Comparison of ENCODE assay signal across 9 mouse cellular contexts in genomic region chr5:112255426-112255825, GRCm38 (mm10). TPM values are rescaled to one million over a fixed set of nuclear protein-coding genes. Genes with fewer than 3 reads are reported as not detected.
DNase-seq lines count a peak whose midpoint lies in the region; ATAC-seq and TF ChIP-seq lines count a peak whose summit lies in the region.
"Had no signal": no experiment of that assay in that cellular context is flagged by ENCODE, and none has a peak within 500 bp of the region (broad histone marks: within the 10 kb centered on the region; RNA-seq: fewer than 3 reads in every experiment).

Crybb1 (plus strand) TSS chr5:112255815.

- DNase-seq in lung, postnatal 10 days, result peak; percentile 69
- no peak for DNase-seq in lung, postnatal 0 days (ENCODE audit: low spot score)
- peak; percentile 87 for DNase-seq in cerebellum, adult 11 months
- peak; percentile 79 to 80 for DNase-seq in gastrocnemius, adult 8-10 months (ENCODE audit: low spot score in 2 of 2)
- peak; percentile 57 to 72 for DNase-seq in kidney, postnatal 25 days
- DNase-seq in ovary, postnatal 10 days (ENCODE audit: low spot score), result peak; percentile 21
- DNase-seq in retina, embryonic 14.5 days (ENCODE audit: low spot score), result no peak
- DNase-seq in midbrain, embryonic 11.5 days (ENCODE audit: low spot score, missing footprints), result no peak

- H3K27ac ChIP-seq in lung, postnatal 0 days (ENCODE audit: low read length), result no peak within 1 kb of the TSS
- H3K27ac ChIP-seq in midbrain, embryonic 11.5 days (ENCODE audit: low read depth, low read length), result no peak within 1 kb of the TSS
- H3K27ac ChIP-seq: midbrain, embryonic 12.5 days had no signal

- H3K36me3 ChIP-seq in lung, postnatal 0 days (ENCODE audit: insufficient read depth, low read length), result no peaks in the 10 kb centered on the region
- H3K36me3 ChIP-seq in midbrain, embryonic 11.5 days (ENCODE audit: control insufficient read depth, insufficient read depth, low read length), result no peaks in the 10 kb centered on the region
- H3K36me3 ChIP-seq: midbrain, embryonic 12.5 days had no signal

- no peak within 1 kb of the TSS for H3K4me3 ChIP-seq in lung, postnatal 0 days (ENCODE audit: low read depth, low read length)
- no peak within 1 kb of the TSS for H3K4me3 ChIP-seq in midbrain, embryonic 11.5 days (ENCODE audit: low read depth, low read length)
- H3K4me3 ChIP-seq: midbrain, embryonic 12.5 days had no signal

- no peaks in the 10 kb centered on the region for H3K27me3 ChIP-seq in lung, postnatal 0 days (replicated peaks; ENCODE audit: insufficient read depth, low read length)
- no peaks in the 10 kb centered on the region for H3K27me3 ChIP-seq in midbrain, embryonic 11.5 days (ENCODE audit: control insufficient read depth, insufficient read depth, low read length)

- H3K4me1 ChIP-seq in lung, postnatal 0 days (ENCODE audit: insufficient read depth, low read depth, low read length), result peaks cover 4% of the 10 kb centered on the region
- no peaks in the 10 kb centered on the region; the same call in 1 of the 2 replicates for H3K4me1 ChIP-seq in midbrain, embryonic 11.5 days (ENCODE audit: control insufficient read depth, insufficient read depth, low read length)

- no peak within 1 kb of the TSS for H3K9ac ChIP-seq in lung, postnatal 0 days (replicated peaks; ENCODE audit: low read depth)
- no peak within 1 kb of the TSS for H3K9ac ChIP-seq in midbrain, embryonic 11.5 days (ENCODE audit: low read length)
- H3K9ac ChIP-seq: midbrain, embryonic 12.5 days had no signal

- H3K4me2 ChIP-seq in lung, postnatal 0 days (replicated peaks; ENCODE audit: low read depth, low read length), result no peak within 1 kb of the TSS
- H3K4me2 ChIP-seq in midbrain, embryonic 11.5 days, result no peak within 1 kb of the TSS
- H3K4me2 ChIP-seq: midbrain, embryonic 12.5 days had no signal

- H3K9me3 ChIP-seq in lung, postnatal 0 days (ENCODE audit: low read length), result no peaks in the 10 kb centered on the region
- no peaks in the 10 kb centered on the region for H3K9me3 ChIP-seq in midbrain, embryonic 11.5 days (ENCODE audit: control insufficient read depth, low read length)
- H3K9me3 ChIP-seq: midbrain, embryonic 12.5 days had no signal

- TF ChIP-seq EP300 in lung, postnatal 0 days (IDR thresholded peaks at IDR 0.05), result no peak

- no peak for ATAC-seq in lung, postnatal 0 days
- ATAC-seq in midbrain, embryonic 11.5 days (ENCODE audit: low FRiP score), result no peak

- 47% methylated on average over 3 of the region's 3 CpGs for WGBS in lung, postnatal 0 days
- WGBS in midbrain, embryonic 11.5 days, result 57% methylated on average over 3 of the region's 3 CpGs

- no peak for TF ChIP-seq CTCF in lung, postnatal 0 days (IDR thresholded peaks at IDR 0.05)

RNA-seq across cellular contexts. Expression of gene Crybb1, which starts in this region (rescaled TPM):
- 1.4 and 1.7 TPM in 2 replicates for polyA plus RNA-seq in lung, postnatal 0 days (2015; fragmentation: Nextera tagmentation; extraction: Ambion mirVana)
- 1 to 10 TPM; 1.2 to 2.7 (median 2.2) TPM for total RNA-seq in gastrocnemius, adult 8-10 months (2022)
- 0.29 and 0.84 TPM in 2 replicates for polyA plus RNA-seq in midbrain, embryonic 11.5 days (2014; fragmentation: Nextera tagmentation; extraction: Ambion mirVana)

Comparison
In these comparisons a context has a peak if more than half of its experiments do, and no peak if none do; other contexts are left out.
1. DNase-seq: peak in lung, postnatal 10 days (single experiment), cerebellum, adult 11 months (single experiment), gastrocnemius, adult 8-10 months (2 of 2), kidney, postnatal 25 days (2 of 2) and ovary, postnatal 10 days (single experiment); none in lung, postnatal 0 days (single experiment), retina, embryonic 14.5 days (single experiment) and midbrain, embryonic 11.5 days (single experiment).